Mouse (Mus musculus): Measurements from ENCODE around the gene Myl4.

Gene Myl4

GRCm38 (mm10) chr11:104630185-104630835 is 79.8 kb downstream of the Myl4 start:
- in situ Hi-C loops (cut with MboI, MseI) = no loop called here

- in situ Hi-C loops (cut with MboI, MseI) = no loop called here
Observed at GRCm38 (mm10) chr11:104631306-104631705, 80.8 kb downstream of the Myl4 start.

GRCm38 (mm10) chr11:104637010-104637409 is 86.5 kb downstream of the Myl4 start:
- in situ Hi-C loops (cut with MboI, MseI) = no loop called here

GRCm38 (mm10) chr11:104638006-104638405 is 87.5 kb downstream of the Myl4 start:
- in situ Hi-C loops (cut with MboI, MseI) = no loop called here

GRCm38 (mm10) chr11:104638906-104639305 is 88.4 kb downstream of the Myl4 start:
- in situ Hi-C loops (cut with MboI, MseI) = no loop called here

- in situ Hi-C loops (cut with MboI, MseI) = no loop called here
Observed at GRCm38 (mm10) chr11:104639634-104640033, 89.2 kb downstream of the Myl4 start.

DNA sequence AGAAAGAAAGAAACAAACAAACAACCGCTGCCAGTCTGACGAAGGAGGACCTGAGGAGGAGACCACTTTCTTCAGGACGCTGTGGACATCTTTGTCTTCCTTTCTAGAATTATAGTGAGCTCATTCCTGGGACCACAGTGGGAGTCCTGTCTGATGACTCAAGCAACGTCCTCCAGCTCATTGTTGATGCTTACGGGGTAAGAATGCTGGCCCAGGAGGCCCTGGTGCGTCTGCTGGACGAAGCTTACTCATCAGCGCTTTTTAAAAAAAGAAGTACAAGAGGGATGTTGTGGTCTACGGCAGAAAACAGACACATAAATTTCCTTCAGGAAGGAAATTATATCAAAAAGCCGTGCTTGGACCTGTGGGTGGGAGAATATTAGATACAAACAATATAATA is 90.4 kb downstream of the Myl4 start:
- in situ Hi-C loops (cut with MboI, MseI) = no loop called here

DNA sequence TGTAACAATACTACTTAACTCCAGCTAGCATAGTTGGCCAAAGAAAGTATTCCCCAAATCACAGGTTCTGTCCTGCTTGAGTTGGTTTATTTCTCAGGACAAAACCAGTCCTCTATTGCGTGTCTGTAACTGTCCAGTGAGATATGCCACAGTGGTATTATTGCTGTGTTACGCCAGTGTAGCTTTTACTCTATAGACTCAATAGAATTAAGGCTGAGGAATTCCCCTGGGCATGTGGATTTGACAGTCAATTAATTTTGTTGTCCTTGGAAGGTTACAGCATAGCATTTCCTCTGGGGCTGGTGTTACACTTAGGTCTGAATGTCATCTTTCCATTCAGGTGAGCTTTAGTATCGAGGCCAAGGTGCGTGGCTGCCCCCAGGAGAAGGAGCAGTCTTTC is 92.8 kb downstream of the Myl4 start:
- in situ Hi-C loops (cut with MboI, MseI) = no loop called here
